Mouse (Mus musculus): Measurements from ENCODE around the gene Acot13. TPM values are rescaled to one million over a fixed set of nuclear protein-coding genes. Genes with fewer than 3 reads are reported as not detected.
A peak's percentile ranks its signal among the peaks of the same experiment; 100 is the strongest.
"Not testable (repeated sequence)": the region's sequence is repeated elsewhere in the genome, so short reads cannot be mapped to it uniquely, and the experiment has no call there.

Gene Acot13
- 10 to 100 TPM; 90.3 to 97.4 TPM for total RNA-seq (2021)
- long read RNA-seq, experiment 1, transcript Acot13-201 (3 exons, 721 nt): major isoform, 46 of 60 reads
- long read RNA-seq, experiment 1, partial matches to known transcripts: 14 of 60 reads
- long read RNA-seq, experiment 1, other reads (novel, unspliced or antisense): 0 of 60 reads
- long read RNA-seq, experiment 2, transcript Acot13-201 (3 exons, 721 nt): major isoform, 57 of 71 reads
- long read RNA-seq, experiment 2, partial matches to known transcripts: 12 of 71 reads
- long read RNA-seq, experiment 2, other reads (novel, unspliced or antisense): 2 of 71 reads

DNA sequence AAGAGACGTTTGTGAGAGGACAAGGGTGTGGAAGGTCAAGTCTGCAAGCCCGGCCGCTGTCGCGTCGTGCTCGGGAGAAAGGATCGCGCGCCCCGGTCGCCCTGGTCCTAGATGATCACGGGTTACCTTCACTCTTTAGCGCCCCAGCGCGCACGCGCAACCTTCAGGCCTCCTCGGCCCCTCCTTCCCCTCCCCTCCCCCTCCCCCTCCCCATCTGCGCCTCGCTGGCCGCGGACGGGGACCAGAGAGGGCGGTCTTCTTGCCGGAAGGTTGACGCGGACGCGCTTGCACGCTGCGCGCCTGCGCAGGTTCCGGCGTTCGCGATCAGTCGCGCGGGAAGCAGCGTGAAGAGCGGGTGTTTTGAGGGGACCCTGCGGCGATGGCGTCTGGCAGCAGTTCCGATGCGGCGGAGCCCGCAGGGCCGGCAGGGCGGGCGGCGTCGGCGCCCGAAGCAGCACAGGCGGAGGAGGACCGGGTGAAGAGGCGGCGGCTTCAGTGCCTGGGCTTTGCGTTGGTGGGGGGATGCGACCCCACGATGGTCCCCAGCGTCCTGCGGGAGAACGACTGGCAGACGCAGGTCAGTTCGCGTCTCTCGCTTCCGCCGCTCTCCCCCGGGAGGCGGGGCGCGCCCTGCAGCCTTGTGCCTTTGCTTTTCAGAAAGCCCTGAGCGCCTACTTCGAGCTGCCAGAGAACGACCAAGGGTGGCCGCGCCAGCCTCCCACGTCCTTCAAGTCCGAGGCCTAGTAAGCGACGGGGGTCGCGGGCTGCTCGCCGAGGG is at the start of gene Acot13, which contains the start of gene Tdp2:
Gene Acot13, minus strand, starts transcription at position 188 of the 778 bp plus-strand sequence.
Gene Tdp2, plus strand, starts transcription at position 327 of the 778 bp plus-strand sequence.
- DNase-seq: peak; percentile 95

DNA sequence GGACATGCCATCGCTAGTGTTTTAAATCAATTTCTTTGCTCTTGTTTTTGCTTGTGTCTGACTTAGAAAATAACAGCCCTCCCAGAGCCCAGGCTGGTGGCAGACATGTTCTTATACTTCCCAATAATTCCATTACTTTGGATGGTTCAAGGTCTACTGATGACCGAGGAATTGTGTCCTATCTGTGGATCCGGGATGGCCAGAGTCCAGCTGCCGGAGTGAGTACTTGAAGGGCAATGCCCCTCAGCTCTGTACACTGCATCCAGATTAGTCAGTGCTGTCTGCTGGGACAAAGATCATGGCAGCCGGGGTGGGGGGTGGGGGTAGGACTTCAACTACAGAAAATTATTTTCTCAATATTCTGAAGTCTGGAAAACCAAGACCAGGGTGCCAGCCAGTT is 49.4 kb upstream of the Acot13 start:
- DNase-seq: no peak

DNA sequence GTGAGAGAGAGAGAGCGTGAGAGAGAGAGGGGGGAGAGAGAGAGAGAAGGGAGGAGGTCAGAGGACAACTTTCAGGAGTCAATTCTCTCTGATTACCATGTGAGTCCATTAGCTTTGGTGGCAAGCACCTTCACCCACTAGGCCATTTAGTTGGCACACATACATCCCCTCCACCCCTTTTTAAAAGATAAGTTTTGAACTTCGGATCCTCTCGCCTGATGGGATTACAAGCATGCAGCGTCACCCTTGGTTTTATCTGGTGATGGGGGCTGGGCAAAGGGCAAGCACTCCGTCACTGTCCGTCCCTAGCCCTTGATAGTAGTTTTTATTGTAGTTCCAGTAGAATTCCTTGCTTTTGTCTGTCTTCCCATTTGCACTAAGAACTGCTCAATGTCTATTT is 48.9 kb upstream of the Acot13 start:
- no peak for DNase-seq

DNA sequence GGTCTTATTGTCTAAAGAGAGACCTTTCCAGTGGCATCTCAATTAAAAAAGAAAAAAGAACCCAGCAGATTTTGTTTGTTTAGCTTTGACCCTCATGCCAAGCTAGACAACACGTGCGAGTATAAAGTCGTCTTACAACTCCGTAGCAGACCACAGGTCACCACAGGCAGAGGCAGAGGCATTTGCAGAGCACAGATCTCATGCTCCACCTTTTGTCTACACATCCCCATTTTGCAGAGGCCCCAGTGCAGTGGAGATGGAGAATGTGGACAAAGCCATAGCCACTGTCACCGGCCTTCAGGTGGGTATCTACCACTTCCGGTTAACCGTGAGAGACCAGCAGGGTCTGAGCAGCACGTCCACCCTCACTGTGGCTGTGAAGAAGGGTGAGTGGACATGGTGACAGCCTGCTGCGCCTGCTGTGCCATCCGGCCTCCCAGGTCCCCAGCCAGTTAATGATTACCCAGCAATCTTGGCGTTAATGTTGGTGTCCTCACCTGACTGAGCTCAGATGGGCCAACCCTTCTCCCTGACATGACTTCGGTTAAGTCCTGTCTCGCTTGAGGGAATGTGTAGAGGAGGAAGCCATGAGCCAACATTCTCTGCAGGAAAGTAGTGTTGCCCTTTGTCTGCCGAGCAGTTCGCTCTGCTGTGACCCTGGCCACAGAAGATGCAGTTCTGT is 48.2 kb upstream of the Acot13 start:
- DNase-seq: no peak

DNA sequence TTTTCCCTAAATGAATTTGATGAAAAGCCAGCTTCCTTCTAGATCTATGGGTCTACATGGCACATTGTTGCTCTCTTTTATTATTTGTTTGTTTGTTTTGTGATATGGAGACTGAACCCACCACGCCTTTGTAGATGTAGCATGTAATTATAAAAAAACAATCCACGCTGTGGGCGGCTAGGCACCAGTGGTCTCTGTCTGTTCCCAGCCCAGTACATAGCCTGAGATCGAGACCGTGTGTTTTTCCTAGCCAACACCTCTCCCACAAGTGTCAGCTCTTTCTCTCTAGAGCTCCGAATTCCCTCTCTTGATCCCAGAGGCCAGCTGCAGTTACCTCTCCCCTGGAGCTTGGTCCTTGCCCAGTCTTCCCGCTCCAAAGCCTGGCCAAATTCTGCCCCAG is 36.9 kb upstream of the Acot13 start:
- DNase-seq: no peak

DNA sequence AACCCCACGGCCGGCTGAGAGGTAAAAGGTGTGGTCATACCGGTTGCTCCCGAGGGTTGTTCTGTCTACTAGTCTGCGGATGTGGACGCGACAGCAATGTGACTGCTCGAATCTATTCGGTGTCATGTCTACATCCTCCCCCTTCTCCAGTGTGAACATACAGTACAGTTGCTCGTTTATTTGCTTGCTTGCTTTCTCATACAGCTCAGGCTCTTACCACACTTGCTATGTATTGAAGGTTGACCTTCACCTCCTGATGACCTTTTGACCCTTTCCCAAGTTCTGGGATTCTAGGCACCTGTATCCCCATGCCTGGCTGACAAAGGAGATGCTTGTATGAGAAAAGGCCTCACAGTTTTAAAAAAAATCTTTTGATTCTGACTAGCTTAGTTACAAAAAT is 36.4 kb upstream of the Acot13 start:
- no peak for DNase-seq

DNA sequence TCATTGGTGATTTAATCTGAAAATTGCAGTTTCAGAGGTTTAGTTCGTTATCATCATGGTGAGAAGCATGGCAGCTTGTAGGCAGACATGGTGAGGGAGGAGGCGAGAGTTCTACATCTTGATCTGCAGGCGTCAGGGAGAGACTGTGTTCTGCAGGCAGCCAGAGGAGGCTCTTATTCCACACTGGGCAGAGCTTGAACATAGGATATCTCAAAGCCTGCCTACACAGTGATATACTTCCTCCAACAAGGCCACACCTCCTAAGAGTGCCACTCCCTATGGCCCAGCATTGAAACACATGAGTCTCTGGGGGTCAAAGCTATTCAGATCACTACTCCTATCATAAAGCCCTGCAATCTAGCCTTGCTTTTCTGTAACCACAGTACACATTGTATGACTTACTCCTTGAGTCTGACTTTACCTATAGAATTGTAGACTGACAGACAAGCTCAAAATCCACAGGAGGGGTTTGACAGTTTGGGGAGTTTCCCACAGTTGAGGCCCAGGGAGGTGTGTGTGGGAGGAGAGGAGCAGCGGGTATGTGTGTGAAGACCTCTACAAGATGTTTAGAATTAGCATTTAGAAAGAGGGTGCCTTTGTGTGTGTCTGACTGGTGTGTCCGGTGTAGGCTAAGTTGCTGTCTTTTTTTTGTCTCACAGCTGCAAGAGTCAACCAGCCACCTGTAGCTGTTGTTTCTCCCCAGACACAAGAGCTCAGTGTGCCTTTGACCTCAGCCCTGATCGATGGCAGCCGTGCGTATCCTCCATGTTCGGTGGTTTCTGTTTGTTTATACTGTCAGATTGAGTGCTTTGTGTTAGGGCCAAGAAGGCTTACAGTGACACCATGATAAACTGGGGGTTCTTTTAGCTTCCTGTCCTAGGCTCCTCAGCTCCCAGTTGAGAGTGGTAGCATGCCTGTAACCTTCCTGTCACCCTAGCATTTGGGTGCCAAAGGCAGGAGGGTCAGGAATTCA is 35.4 kb upstream of the Acot13 start:
- DNase-seq: no peak

DNA sequence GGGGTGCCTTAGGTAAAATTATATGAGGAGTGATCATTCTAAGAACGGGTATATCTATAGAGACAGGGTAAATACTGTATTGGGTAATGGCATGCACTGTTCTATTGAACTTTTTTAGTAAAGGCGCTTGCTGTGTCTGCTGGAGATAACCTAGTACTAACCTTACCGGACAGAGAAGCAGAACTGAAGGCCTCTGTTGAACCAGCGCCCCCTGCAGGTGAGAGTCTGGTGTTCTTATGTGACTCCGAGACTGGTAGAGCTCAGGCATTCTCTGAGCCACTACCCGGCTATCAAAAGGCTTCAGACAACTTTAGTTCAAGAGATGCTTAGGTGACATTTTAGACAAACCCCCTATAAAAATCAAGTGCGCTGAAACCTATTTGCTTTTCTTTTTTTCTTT is 31.2 kb upstream of the Acot13 start:
- peak; percentile 43 for DNase-seq

DNA sequence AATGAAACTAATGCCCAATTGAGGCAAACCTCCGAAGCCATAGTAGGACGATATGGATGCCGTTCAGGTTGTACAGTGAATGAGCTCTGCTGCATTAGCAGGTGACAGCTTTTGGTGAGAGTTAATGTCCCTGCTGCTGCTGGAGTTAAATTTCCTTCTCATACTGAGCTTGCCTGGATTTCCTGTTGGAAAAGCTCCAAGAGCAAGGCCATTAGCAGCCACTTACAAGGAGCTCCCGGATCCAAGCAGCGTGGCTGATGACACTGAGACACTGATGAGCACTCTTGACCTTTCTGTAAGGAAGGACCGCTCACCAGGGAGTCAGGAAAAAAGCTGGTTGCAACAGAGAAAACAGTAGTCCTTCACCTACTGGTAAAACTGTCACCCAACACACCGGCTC is 30.7 kb upstream of the Acot13 start:
- DNase-seq: no peak

DNA sequence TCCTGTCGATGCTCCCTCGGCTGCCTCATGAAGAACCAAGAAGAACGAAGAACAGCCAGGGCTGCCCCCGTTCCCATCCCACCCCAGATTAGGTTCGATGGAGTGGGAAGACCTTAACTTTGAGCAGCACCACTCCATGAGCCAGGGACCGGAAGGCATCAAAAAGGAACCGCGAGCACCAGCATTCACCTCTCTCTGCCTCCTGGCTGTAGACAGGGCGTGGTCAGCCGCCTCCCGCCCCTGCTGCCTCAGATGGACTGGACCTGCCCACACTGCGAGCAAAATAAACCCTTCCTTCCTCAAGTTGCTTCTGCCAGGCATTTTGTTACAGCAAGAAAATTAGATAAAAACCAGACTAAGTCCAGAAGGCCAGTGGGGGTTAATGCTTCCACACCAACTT is 29.7 kb upstream of the Acot13 start:
- no peak for DNase-seq

DNA sequence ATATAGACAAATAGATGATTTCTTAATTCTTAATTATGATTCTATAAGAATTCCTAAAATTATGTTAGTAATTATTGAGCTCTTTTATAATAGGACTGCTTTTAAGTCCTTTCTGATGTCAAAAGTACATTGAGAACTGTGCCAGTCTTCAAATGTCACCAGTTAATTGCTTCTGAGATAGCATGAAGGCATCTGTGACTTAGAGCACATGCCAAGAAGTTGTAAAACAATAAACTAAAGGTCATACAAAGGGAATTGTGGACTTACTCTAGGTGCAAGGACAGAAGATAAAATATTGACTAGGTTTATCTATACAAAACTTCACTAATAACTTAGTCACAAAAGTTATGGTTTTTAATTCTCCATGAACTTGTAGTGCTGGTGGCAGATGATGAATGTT is 27.8 kb upstream of the Acot13 start:
- no peak for DNase-seq

DNA sequence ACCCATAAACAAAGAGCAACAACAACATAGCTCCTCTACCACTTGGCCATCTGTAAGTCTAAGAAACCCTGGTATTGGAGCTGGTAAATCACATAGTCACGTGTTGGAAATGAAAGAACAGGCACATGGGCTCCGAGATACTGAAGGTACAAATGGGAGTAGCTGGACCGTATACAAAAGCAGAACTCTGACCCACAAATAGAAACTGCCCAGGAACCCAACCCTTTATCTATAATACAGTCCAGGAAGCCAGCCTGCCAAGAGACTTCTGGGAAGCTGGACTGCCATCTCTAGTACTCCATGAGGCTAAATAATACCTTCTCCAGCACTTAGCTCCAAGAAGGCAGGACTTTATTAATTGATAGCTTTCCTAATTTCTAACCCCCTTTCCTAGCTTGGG is 21.2 kb upstream of the Acot13 start:
- DNase-seq: no peak

DNA sequence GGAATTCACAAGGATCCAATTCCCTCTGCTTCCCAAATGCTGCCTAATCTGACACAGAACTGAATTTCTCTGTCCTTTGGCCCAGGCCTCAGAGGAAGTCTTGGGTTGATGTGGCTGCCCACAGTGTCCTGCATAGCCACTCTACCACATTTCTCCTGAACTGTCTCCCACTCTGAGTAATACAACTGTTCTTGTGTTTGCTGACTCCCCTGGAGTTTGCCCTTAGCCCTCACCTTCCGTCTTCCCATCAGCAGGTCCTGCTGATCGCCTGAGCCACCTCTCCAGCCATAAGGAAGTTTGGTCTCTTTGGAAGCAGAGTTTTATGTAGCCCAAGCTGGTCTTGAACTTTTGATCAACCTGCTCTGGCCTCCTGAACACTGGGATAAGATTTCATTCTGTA is 20.6 kb upstream of the Acot13 start:
- no peak for DNase-seq

DNA sequence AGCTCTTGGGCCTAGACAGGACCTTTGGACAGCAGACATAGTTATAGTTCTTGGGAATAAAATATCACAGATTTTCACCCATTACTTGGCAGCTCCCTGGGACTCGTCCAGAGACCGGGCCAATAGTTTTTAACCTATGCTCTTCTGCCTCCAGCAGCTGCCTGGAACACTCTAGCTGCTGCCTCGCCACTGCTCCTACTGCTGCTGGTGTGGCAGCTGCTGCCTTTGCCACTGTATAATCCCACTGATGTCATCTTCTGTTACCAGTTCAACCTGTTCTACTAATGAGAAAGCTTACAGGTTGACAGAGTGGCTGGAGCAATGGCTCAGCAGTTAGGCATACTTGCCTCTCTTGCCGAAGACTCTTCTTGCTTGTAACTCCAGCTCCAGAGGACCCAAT is 18.0 kb upstream of the Acot13 start:
- no peak for DNase-seq

DNA sequence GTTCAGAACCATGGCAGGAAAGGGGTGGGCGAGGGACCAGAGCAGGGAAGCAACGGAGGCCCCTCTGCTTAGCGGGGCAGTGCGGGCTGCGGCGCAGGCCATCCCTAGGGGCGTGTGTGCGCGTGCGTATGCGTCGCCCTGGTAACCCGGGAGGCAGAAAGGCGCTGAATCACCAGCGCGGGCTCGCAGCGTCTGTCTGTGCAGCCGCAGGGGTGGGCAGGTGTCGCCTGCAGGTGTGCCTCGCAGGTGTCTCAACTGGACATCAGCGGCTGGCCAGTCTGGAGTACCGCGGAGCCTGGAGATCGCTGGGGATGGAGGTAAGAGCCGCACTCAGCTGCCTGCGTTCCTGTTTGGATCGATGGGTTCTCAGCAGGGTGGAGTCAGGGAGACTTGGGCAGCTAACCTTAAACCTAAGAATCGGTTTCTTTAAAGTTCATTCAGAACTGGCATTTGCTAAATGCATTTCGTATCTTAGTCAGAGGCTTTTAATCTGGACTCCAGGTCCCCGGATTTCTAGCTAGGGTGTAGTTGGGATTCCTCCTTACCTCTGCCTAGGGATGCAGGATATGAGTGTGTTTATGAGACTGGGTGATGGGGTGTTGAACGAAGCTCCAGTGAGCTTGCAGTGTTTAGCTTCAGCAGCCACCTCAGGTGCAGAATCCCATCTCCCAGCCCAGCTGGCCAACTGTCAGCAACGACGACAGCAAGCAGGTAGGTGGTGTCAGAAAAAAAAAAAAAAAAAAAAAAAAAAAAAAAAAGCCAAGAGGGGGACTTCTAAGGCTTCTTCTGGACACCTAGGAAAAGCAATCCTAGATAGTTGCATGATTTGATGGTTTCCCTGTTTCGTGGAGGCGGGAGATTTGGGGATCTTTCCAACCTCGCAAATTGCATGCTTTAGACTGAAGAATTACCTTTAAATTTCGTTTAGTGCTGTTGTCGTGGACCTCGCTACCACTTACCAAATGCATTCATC is 13.9 kb upstream of the Acot13 start, which contains the start of gene D130043K22Rik:
Gene D130043K22Rik, plus strand, starts transcription at position 153 of the 973 bp plus-strand sequence.
- DNase-seq: peak; percentile 16

DNA sequence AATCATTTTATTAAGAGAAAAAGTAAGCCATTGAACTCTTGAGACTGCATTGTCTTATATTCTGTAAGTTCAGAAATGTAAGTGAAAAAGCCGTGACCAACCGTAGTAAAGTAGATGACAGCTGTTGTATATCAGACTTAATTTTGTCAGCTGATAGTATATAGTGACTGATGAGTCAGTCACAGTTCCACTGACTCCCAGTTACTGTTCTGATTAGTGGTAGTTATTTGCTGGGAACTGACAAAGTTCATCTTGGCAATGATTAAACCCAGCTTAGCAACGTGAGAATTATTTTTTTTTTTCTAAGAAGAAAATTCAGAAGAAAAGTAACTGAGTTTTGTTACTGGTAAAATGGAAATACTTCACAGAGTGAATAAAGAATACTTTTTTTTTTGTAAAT is 10.4 kb upstream of the Acot13 start:
- no peak for DNase-seq

DNA sequence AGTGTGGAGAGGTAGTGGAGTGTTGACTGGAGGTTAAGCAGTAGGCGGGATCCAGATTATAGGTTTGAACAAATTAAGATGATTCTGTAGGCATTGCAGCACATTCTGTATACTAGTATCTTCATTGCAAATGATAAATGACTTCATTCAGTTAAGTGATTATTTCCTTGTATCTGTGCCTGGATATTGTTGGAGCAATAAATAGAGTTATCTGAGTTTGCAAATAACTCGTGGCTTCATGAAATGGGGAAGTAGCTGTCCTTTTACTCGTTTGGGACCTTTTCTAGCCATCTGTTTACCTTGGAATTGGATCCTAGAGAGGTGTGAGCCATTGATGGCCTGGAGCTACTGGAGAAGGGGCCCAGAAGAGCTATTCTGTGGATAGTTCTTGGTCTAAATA is 8.5 kb upstream of the Acot13 start:
- no peak for DNase-seq

DNA sequence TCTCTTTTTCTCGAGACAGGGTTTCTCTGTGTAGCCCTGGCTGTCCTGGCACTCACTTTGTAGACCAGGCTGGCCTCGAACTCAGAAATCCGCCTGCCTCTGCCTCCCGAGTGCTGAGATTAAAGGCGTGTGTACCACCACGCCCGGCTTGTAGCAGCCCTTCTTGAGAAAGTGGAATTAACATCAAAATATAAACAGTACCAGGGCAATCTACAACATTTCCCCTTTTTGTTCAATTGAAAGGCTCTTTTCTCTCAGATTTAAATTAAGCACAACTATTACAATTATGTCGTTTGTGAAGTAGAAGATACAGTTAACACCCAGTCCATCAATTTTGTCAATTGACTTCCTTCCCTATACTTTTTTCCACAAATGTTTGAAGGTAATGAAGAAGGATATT is 6.4 kb upstream of the Acot13 start:
- not testable (repeated sequence) for DNase-seq

DNA sequence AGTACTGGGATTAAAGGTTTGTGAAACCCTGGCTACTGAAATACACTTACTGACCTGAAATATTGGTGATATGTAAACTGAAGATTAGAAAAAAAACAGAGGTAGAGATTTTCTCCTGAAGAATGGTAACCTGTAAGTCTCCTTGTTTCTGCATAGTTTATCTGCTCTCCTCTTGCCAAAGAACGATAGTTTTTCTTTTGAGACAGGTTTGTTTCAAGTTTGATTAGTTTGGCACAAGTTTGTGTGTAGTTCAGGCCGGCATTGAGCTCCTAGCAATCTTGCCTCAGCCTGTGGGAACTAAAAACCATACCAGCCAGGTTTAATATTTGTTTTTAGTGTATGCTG is 1.4 kb upstream of the Acot13 start:
- DNase-seq: no peak

DNA sequence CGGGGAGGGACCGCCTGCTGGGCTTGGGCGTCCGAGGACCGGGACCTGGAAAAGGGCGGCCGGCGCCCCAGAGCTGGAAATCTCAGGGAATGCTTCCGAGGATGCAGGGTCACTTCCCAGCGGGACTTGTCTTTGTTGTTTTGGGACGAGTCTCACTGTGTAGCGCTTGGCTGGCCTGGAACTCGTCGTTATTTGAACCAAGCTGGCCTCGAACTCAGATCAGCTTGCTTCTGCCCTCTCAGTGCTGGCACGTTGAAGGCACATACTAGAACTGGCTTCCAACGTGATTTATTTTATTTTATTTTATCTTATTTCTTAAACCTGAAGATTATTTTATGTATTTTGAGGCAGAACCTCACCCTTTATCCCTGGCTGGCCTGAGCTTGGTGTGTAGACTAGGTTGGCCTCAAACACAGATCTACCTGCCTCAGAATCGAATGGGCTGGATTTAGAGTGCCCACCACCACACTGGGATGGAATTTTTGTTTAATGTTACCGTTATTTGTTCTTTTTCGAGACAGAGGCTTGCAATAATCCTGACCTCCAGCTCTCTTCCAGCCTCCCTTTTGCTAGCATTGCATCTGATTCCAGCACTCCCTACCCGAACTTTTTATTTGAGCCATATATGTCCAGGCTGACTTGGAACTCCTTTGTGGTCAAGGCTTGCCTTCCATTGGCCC is 931 bp upstream of the Acot13 start:
- no peak for DNase-seq
